Mouse (Mus musculus): ENCODE measurements at regions not wholly inside any gene's neighbourhood (a gene's known extent, or its start where the extent isn't known, plus 50 kb on each side); places are given as distances from the start of the nearest gene placed in this dataset.

DNA sequence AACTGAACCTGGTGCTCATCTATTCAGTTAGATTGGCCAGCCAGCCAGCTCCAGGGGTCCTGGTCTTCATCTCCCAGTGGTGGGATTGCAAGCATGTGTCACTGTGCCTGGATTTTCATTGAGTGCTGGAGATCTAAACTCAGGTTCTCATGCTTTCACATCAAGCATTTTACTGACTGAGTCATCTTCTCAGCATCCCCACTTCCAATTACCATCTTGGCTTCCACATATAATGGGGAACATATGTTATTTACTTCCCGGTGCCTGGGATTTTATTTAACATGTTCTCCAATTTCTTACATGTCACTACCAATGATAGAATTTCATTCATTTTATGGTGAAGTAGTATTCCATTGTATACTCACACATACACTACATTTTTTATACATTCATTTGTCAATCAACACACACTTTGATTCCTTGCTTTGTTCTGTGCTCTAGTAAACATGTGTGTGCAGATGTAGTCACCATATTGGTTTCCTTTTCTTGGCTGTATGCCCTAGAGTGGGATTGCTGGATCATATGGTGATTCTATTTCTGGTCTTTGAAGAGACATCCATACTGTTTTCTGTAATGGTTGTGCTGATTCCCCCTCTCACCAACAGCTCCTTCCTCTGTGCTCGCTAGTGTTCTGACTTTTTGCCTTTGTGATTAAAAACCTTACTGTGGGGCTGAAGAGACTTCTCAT, 986.0 kb downstream of the Synb start:
- 94% methylated on average over 2 of the region's 2 CpGs for WGBS
- Histone ChIP-seq H3K27me3 (ENCODE audit: control insufficient read depth, insufficient read depth, low read length) (no peaks in the 10 kb centered on the region), H3K4me2 (replicated peaks; ENCODE audit: low read depth, low read length) (no peak overlapping the region), H3K9ac (ENCODE audit: low read depth, low read length) (no peak overlapping the region), H3K9me3 (ENCODE audit: control insufficient read depth, low read length) (no peaks in the 10 kb centered on the region), H3K4me1 (ENCODE audit: control insufficient read depth, insufficient read depth, low read length) (no peaks in the 10 kb centered on the region), H3K27ac (ENCODE audit: low read depth, low read length) (no peak overlapping the region), H3K4me3 (ENCODE audit: low read length) (no peak overlapping the region), H3K36me3 (ENCODE audit: control insufficient read depth, insufficient read depth, low read length) (no peaks in the 10 kb centered on the region)
- no peak for ATAC-seq (ENCODE audit: low FRiP score, low TSS enrichment)

DNA sequence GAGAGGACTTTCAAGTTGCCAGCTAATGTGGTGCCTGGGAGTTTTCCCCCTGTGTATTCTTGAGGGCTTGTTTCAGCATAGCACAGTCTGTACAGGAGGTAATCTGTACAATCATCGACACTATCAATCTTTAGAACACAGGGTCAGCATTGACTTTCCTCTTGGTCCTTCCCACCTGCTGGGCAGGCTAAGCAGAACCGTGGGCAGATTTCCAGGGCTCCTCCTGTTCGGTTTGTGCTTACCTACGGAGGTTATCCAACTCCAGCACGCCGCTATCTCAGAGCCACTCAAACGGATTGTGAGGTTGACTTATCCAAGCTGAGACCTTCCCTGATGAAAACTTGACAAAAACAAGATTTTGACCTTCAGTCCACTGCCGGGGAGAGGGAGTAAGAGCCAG, 988.9 kb downstream of the Synb start:
- no peak for ATAC-seq (ENCODE audit: low FRiP score, low TSS enrichment)
- Histone ChIP-seq H3K4me2 (replicated peaks; ENCODE audit: low read depth, low read length) (no peak overlapping the region), H3K9me3 (ENCODE audit: control insufficient read depth, low read length) (no peaks in the 10 kb centered on the region), H3K36me3 (ENCODE audit: control insufficient read depth, insufficient read depth, low read length) (no peaks in the 10 kb centered on the region), H3K9ac (ENCODE audit: low read depth, low read length) (no peak overlapping the region), H3K27me3 (ENCODE audit: control insufficient read depth, insufficient read depth, low read length) (no peaks in the 10 kb centered on the region), H3K4me3 (ENCODE audit: low read length) (no peak overlapping the region), H3K27ac (ENCODE audit: low read depth, low read length) (no peak overlapping the region), H3K4me1 (ENCODE audit: control insufficient read depth, insufficient read depth, low read length) (no peaks in the 10 kb centered on the region)
- 87% methylated on average over 8 of the region's 8 CpGs for WGBS

DNA sequence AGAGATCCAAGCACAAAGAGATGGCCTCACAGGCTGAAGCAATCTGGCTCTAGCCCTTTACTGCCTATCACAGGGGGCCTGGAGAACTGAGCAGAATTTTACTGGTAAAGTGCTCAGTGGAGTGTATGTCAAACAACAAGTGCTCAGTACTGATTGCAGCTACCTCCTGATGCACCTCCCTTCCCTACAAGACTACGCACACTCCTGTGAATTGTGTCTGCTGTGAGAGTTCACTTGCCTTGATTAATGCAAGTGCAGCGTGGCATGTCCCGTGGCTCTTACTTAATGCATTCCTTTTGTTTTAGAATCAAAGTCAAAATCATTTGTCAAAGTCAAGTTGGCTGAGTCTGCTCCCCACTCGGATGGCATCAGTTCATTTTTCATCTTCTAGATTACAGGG, 992.4 kb downstream of the Synb start:
- Histone ChIP-seq H3K9ac (ENCODE audit: low read depth, low read length) (no peak overlapping the region), H3K4me3 (ENCODE audit: low read length) (no peak overlapping the region), H3K36me3 (ENCODE audit: control insufficient read depth, insufficient read depth, low read length) (no peaks in the 10 kb centered on the region), H3K9me3 (ENCODE audit: control insufficient read depth, low read length) (no peaks in the 10 kb centered on the region), H3K27me3 (ENCODE audit: control insufficient read depth, insufficient read depth, low read length) (no peaks in the 10 kb centered on the region), H3K4me1 (ENCODE audit: control insufficient read depth, insufficient read depth, low read length) (no peaks in the 10 kb centered on the region), H3K4me2 (replicated peaks; ENCODE audit: low read depth, low read length) (no peak overlapping the region), H3K27ac (ENCODE audit: low read depth, low read length) (no peak overlapping the region)
- ATAC-seq (ENCODE audit: low FRiP score, low TSS enrichment): no peak
- WGBS: 50% methylated on average over 4 of the region's 4 CpGs

DNA sequence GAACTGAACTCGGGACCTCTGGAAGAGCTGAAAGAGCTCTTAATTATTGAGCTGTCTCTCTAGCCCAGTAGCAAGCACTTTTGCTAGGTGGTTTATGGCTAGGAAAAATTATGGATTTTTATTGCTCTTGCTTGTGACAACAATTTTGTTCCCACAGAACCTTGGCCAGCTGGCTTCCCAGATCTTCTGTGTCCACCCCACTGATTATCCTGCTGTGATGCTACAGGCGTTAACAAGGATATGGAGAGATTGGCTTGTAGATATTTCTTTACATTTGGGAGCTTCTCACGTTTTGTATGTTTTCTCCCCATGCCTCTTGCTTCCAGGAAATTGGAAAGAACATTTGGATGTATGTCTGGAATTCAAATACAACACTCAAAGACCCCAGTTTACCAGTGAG, 1008.6 kb downstream of the Synb start:
- no peaks in the 10 kb centered on the region for H3K27me3 ChIP-seq (ENCODE audit: control insufficient read depth, insufficient read depth, low read length)
- no peak overlapping the region for H3K4me3 ChIP-seq (ENCODE audit: low read length)
- H3K9me3 ChIP-seq (ENCODE audit: control insufficient read depth, low read length): peaks cover 2% of the 10 kb centered on the region; the same call in 1 of the 2 replicates
- no peak for ATAC-seq (ENCODE audit: low FRiP score, low TSS enrichment)
- H3K9ac ChIP-seq (ENCODE audit: low read depth, low read length): no peak overlapping the region
- H3K4me2 ChIP-seq (replicated peaks; ENCODE audit: low read depth, low read length): no peak overlapping the region
- no peak overlapping the region for H3K27ac ChIP-seq (ENCODE audit: low read depth, low read length)
- no peaks in the 10 kb centered on the region for H3K4me1 ChIP-seq (ENCODE audit: control insufficient read depth, insufficient read depth, low read length)
- no peaks in the 10 kb centered on the region for H3K36me3 ChIP-seq (ENCODE audit: control insufficient read depth, insufficient read depth, low read length)
- WGBS: 70% methylated on average over 3 of the region's 3 CpGs

DNA sequence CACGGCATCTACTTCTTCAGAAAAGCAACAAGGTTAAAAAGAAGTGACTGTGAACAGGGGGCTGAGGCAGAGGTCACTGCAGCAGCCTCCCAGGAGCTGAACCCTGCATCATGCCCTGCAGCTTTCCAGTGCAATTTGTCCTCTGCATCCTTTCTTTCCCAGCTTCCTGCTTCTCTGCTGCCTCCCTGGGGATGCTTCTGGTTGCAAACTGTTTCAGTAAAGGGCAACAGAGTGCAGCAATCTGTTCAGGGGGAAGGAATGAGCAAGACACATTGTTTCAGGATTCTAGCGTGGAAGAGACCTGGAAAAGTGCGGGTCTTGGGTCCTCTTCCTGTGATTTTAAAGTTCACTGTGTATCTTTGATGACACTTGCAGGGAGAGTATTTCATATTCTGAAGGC, 1032.7 kb downstream of the Synb start:
- Histone ChIP-seq H3K27ac (ENCODE audit: low read depth, low read length) (no peak overlapping the region), H3K4me1 (ENCODE audit: control insufficient read depth, insufficient read depth, low read length) (no peaks in the 10 kb centered on the region), H3K4me2 (replicated peaks; ENCODE audit: low read depth, low read length) (no peak overlapping the region), H3K36me3 (ENCODE audit: control insufficient read depth, insufficient read depth, low read length) (no peaks in the 10 kb centered on the region), H3K9ac (ENCODE audit: low read depth, low read length) (no peak overlapping the region), H3K4me3 (ENCODE audit: low read length) (no peak overlapping the region), H3K27me3 (ENCODE audit: control insufficient read depth, insufficient read depth, low read length) (no peaks in the 10 kb centered on the region), H3K9me3 (ENCODE audit: control insufficient read depth, low read length) (no peaks in the 10 kb centered on the region)
- ATAC-seq (ENCODE audit: low FRiP score, low TSS enrichment): no peak
- WGBS: 64% methylated on average over 3 of the region's 3 CpGs

DNA sequence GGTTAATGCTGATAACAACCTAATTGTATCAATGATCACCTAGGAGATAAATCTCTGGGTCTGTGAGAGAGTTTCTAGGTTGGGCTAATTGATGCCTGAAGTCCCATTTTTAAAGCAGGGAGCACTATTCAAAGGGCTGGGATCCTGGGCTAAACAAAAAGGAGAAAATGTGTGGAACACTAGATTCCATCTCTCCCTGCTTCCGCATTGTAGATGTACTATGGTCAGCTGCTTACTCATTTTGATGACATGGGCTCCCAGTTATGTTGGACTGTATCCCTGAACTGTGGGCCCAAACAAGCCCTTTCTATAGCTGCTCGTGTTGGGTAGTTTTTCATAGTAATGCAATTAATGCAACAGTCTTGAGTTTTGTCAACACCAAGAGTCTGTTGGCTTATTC, 1047.1 kb downstream of the Synb start:
- Histone ChIP-seq H3K9ac (ENCODE audit: low read depth, low read length) (no peak overlapping the region), H3K4me1 (ENCODE audit: control insufficient read depth, insufficient read depth, low read length) (no peaks in the 10 kb centered on the region), H3K4me2 (replicated peaks; ENCODE audit: low read depth, low read length) (no peak overlapping the region), H3K27ac (ENCODE audit: low read depth, low read length) (no peak overlapping the region), H3K27me3 (ENCODE audit: control insufficient read depth, insufficient read depth, low read length) (no peaks in the 10 kb centered on the region), H3K4me3 (ENCODE audit: low read length) (no peak overlapping the region), H3K36me3 (ENCODE audit: control insufficient read depth, insufficient read depth, low read length) (no peaks in the 10 kb centered on the region), H3K9me3 (ENCODE audit: control insufficient read depth, low read length) (peaks cover 3% of the 10 kb centered on the region; the same call in 1 of the 2 replicates)
- WGBS: 91% methylated on average over 2 of the region's 2 CpGs
- no peak for ATAC-seq (ENCODE audit: low FRiP score, low TSS enrichment)

DNA sequence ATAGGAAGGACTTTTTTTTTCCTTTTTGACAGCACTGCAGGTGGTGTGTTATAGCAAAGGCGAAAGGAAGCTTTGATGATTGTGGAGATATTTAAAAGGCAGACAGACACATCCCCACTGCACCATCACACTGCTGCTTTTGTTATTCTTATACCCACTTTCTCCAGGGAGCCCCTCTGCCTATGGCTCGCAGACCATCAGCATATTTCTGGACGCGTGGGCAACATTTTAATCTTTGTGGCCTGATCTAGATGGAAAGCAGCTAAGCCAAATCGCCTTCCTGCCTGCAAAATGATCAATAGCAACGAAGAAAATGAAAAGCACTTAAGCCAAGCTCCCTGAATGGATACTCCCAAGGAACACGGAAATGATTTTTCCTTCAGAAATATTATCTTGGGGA, 1054.0 kb downstream of the Synb start:
- H3K4me2 ChIP-seq (replicated peaks; ENCODE audit: low read depth, low read length): no peak overlapping the region
- no peak overlapping the region for H3K4me3 ChIP-seq (ENCODE audit: low read length)
- H3K9ac ChIP-seq (ENCODE audit: low read depth, low read length): no peak overlapping the region
- no peak for ATAC-seq (ENCODE audit: low FRiP score, low TSS enrichment)
- no peaks in the 10 kb centered on the region for H3K27me3 ChIP-seq (ENCODE audit: control insufficient read depth, insufficient read depth, low read length)
- 89% methylated on average over 7 of the region's 7 CpGs for WGBS
- H3K9me3 ChIP-seq (ENCODE audit: control insufficient read depth, low read length): peaks cover 3% of the 10 kb centered on the region; the same call in 1 of the 2 replicates
- no peak overlapping the region for H3K27ac ChIP-seq (ENCODE audit: low read depth, low read length)
- H3K36me3 ChIP-seq (ENCODE audit: control insufficient read depth, insufficient read depth, low read length): no peaks in the 10 kb centered on the region
- no peaks in the 10 kb centered on the region for H3K4me1 ChIP-seq (ENCODE audit: control insufficient read depth, insufficient read depth, low read length)

DNA sequence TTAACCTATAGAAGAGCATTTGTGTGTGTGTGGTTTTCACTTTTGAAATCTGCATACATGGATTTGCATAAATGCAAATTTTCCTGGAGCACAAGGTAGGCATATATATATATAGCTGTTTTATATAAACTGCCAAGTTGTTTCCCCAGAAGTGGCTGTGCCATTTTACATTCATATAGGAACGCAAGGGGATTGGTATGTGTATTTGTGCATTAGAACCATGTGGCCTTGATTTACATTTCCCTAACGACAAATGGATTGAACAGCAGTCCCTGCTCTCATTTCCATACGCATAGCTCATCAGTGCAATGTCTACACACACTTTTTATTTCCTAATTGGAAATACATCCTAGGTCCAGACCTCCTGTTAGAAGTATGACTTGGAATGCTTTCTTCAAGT, 1069.9 kb downstream of the Synb start:
- no peak for ATAC-seq (ENCODE audit: low FRiP score, low TSS enrichment)
- no peaks in the 10 kb centered on the region for H3K36me3 ChIP-seq (ENCODE audit: control insufficient read depth, insufficient read depth, low read length)
- H3K4me3 ChIP-seq (ENCODE audit: low read length): no peak overlapping the region
- no peak overlapping the region for H3K4me2 ChIP-seq (replicated peaks; ENCODE audit: low read depth, low read length)
- H3K9me3 ChIP-seq (ENCODE audit: control insufficient read depth, low read length): no peaks in the 10 kb centered on the region
- no peak overlapping the region for H3K27ac ChIP-seq (ENCODE audit: low read depth, low read length)
- H3K4me1 ChIP-seq (ENCODE audit: control insufficient read depth, insufficient read depth, low read length): no peaks in the 10 kb centered on the region
- H3K27me3 ChIP-seq (ENCODE audit: control insufficient read depth, insufficient read depth, low read length): no peaks in the 10 kb centered on the region
- WGBS: 87% methylated on average over 3 of the region's 3 CpGs
- H3K9ac ChIP-seq (ENCODE audit: low read depth, low read length): no peak overlapping the region

DNA sequence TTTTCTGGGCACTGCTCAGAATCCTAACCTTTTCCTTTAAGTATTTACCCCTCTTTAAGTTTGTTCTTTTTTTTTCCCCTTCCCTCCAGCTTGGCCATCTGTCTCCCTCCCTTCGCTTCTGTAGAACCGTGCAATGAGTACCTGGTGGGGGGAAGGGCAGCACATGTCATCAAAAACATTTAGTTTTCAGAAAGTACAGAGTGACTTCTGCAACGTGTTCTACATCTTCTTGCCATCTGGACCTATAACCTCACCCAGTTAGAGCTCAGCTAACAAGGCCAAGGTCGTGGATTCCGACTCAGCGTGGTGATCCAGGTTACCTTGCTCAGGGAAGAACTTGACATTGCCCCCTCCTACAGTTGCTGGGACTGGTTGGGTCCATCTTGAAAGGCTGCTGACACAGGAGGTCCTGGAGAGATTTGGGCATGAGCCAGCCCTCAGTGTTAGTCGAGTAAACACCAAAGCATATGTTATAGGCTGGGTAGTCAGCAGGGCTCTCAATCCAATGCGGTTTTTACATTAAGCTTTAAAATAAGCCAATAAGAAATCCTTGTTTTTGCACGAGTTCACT, 1075.0 kb downstream of the Synb start:
- H3K9me3 ChIP-seq (ENCODE audit: control insufficient read depth, low read length): no peaks in the 10 kb centered on the region
- H3K36me3 ChIP-seq (ENCODE audit: control insufficient read depth, insufficient read depth, low read length): no peaks in the 10 kb centered on the region
- H3K27me3 ChIP-seq (ENCODE audit: control insufficient read depth, insufficient read depth, low read length): no peaks in the 10 kb centered on the region
- 67% methylated on average over 9 of the region's 9 CpGs for WGBS
- ATAC-seq (ENCODE audit: low FRiP score, low TSS enrichment): no peak
- no peak overlapping the region for H3K9ac ChIP-seq (ENCODE audit: low read depth, low read length)
- H3K27ac ChIP-seq (ENCODE audit: low read depth, low read length): no peak overlapping the region
- H3K4me2 ChIP-seq (replicated peaks; ENCODE audit: low read depth, low read length): no peak overlapping the region
- H3K4me3 ChIP-seq (ENCODE audit: low read length): no peak overlapping the region
- no peaks in the 10 kb centered on the region for H3K4me1 ChIP-seq (ENCODE audit: control insufficient read depth, insufficient read depth, low read length)
